ENCODE assay signal across 10 mouse cellular contexts in the genomic region with DNA sequence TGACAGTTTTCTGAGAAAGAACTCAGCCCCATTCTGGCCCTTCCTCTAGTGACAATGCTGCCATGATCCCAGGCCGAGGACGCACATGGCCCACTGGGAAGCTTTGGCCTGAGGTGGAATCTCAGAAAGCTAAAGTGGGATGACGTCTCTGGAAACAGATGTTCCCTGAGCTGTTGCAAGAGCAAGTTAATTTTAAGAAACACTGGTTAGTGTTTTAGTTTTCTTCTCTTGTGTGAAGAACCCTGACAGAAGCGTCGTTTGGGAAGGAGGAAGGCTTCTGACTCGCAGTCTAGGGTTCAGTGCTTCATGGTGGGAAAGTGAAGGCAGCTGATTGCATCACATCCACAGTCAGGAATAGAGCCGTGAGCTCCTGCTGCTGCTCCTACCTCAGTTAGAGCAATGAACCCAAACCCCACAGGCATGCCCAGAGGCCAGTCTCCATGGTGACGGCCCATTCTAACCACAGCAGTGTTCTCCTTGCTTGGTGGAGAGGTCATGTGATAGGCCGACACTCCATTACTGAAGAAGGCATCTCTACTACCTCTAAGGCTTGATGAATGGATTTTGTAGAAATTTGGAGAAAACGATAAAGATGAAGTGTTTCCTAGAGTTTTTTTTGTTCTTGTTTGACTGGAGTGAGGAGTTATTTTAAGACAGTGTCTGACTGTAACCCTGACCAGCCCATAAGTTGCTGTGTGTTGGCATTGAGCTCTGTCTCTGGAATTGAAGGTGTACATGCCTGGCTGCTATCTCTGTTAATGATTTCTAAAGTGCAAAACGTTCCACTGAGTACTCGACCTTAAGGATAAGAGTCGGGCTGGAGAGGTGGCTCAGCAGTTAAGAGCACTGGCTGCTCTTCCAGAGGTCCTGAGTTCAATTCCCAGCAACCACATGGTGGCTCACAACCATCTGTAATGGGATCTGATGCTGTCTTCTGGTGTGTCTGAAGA. TPM values are rescaled to one million over a fixed set of nuclear protein-coding genes. Genes with fewer than 3 reads are reported as not detected.
DNase-seq lines count a peak whose midpoint lies in the region; ATAC-seq lines count a peak whose summit lies in the region.
"Had no signal": no experiment of that assay in that cellular context is flagged by ENCODE, and none has a peak within 500 bp of the region (broad histone marks: within the 10 kb centered on the region; RNA-seq: fewer than 3 reads in every experiment).

No protein-coding gene starts in this region.

- H3K9me3 ChIP-seq in heart, embryonic 11.5 days (replicated peaks; ENCODE audit: control insufficient read depth, low read length) = no peaks in the 10 kb centered on the region

- 70% methylated on average over 13 of the region's 13 CpGs for WGBS in heart, embryonic 11.5 days (ENCODE audit: insufficient replicate concordance)

- DNase-seq in kidney, adult 18-20 months = peak; percentile 12
- DNase-seq in kidney, postnatal 10 days = no peak
- peak; percentile 35 for DNase-seq in Muller cell, postnatal 12 days (ENCODE audit: inconsistent ontology term)
- no peak for DNase-seq in right cerebral cortex, postnatal 25 days
- DNase-seq in gastrocnemius, postnatal 4 days (ENCODE audit: low spot score in 2 of 2) = no peak
- DNase-seq: heart, adult 18-20 months had no signal

- no peak overlapping the region for H3K27ac ChIP-seq in heart, embryonic 11.5 days (ENCODE audit: low read depth, low read length)
- H3K27ac ChIP-seq: layer of hippocampus, adult 2 months had no signal

- peak; percentile 46 for ATAC-seq in common myeloid progenitor, adult 5-6 weeks (replicated peaks; ENCODE audit: low read depth, poor library complexity, severe bottlenecking)
- peak; percentile 44 for ATAC-seq in megakaryocyte progenitor cell, adult 5-6 weeks (replicated peaks; ENCODE audit: poor library complexity)
- no peak for ATAC-seq in heart, embryonic 11.5 days (replicated peaks; ENCODE audit: insufficient number of reproducible peaks, low FRiP score, low TSS enrichment)

- H3K4me2 ChIP-seq in heart, embryonic 11.5 days = no peak overlapping the region

- H3K27me3 ChIP-seq in heart, embryonic 11.5 days (ENCODE audit: control insufficient read depth, insufficient read depth, low read length) = no peaks in the 10 kb centered on the region

- no peak overlapping the region for H3K9ac ChIP-seq in heart, embryonic 11.5 days (ENCODE audit: low read depth, low read length)

- H3K4me1 ChIP-seq in heart, embryonic 11.5 days (ENCODE audit: control insufficient read depth, insufficient read depth, low read length) = no peaks in the 10 kb centered on the region

- no peak overlapping the region for H3K4me3 ChIP-seq in heart, embryonic 11.5 days (ENCODE audit: low read depth, low read length)
- H3K4me3 ChIP-seq: layer of hippocampus, adult 2 months had no signal

- no peaks in the 10 kb centered on the region; the same call in 1 of the 2 replicates for H3K36me3 ChIP-seq in heart, embryonic 11.5 days (ENCODE audit: control insufficient read depth, insufficient read depth, low read length)

RNA-seq across cellular contexts. Expression of gene Atg5, which starts 57.7 kb away (rescaled TPM):
- total RNA-seq in common myeloid progenitor, adult 5-6 weeks (2017) = 25.5 and 26.1 TPM in 2 replicates
- 33.0 and 37.4 TPM in 2 replicates for total RNA-seq in megakaryocyte progenitor cell, adult 5-6 weeks (2015)
- 27.9 and 35.0 TPM in 2 replicates for total RNA-seq in megakaryocyte progenitor cell, adult 5-6 weeks (2017)
- 30.6 and 33.1 TPM in 2 replicates for polyA plus RNA-seq in heart, embryonic 11.5 days (2014; fragmentation: Nextera tagmentation; extraction: Ambion mirVana)
- total RNA-seq in gastrocnemius, postnatal 4 days (2021) = 10 to 100 TPM; 16.4 to 19.6 TPM

Comparison
In these comparisons a context has a peak if more than half of its experiments do, and no peak if none do; other contexts are left out.
1. DNase-seq: peak in kidney, adult 18-20 months (single experiment) and Muller cell, postnatal 12 days (single experiment); none in kidney, postnatal 10 days (single experiment), right cerebral cortex, postnatal 25 days (single experiment) and gastrocnemius, postnatal 4 days (0 of 2).